Mouse (Mus musculus) C2C12 (cell line): ENCODE data around the gene Kansl1. TPM values are rescaled to one million over a fixed set of nuclear protein-coding genes. Genes with fewer than 3 reads are reported as not detected.

Experiments used
- H3K27me3 ChIP-seq: one replicate; pipeline ENCODE4 v1.6.1; 2011; ENCODE audit not compliant: control insufficient read depth, insufficient read depth, insufficient read length
- H3K36me3 ChIP-seq: one replicate; pipeline ENCODE4 v1.6.1; 2011; ENCODE audit not compliant: control insufficient read depth, insufficient read depth
- H3K4me3 ChIP-seq: one replicate; pipeline ENCODE4 v1.5.1; 2011; ENCODE audit warnings: mild to moderate bottlenecking, control low read depth; ENCODE audit not compliant: poor library complexity, insufficient read depth, severe bottlenecking
- H3K79me2 ChIP-seq: one replicate; pipeline ENCODE4 v1.6.1; 2011; ENCODE audit not compliant: control insufficient read depth, insufficient read depth
- H3K79me3 ChIP-seq: one replicate; pipeline ENCODE4 v1.6.1; 2011; ENCODE audit warnings: low read depth, control low read depth
- H3ac ChIP-seq: one replicate; pipeline ENCODE3; 2011; ENCODE audit warnings: low read depth; ENCODE audit not compliant: control insufficient read depth, insufficient read length
- CEBPB ChIP-seq: IDR thresholded peaks from one replicate; pipeline ENCODE4 v1.6.1; 2011; ENCODE audit warnings: low read depth, mild to moderate bottlenecking, control low read depth, moderate library complexity
- CTCF ChIP-seq: IDR thresholded peaks from one replicate; pipeline ENCODE4 v1.5.1; 2011; ENCODE audit not compliant: control insufficient read depth, insufficient read depth, insufficient read length
- FOSL1 ChIP-seq: IDR thresholded peaks from one replicate; pipeline ENCODE4 v1.8.0; 2011; ENCODE audit warnings: mild to moderate bottlenecking, low read length; ENCODE audit not compliant: poor library complexity, insufficient read depth, severe bottlenecking
- MAX ChIP-seq: IDR thresholded peaks from one replicate; pipeline ENCODE4 v1.6.1; 2011; ENCODE audit warnings: mild to moderate bottlenecking, control low read depth
- MYOD1 ChIP-seq: IDR thresholded peaks from one replicate; pipeline ENCODE4 v1.6.1; 2011; ENCODE audit warnings: low read depth; ENCODE audit not compliant: control insufficient read depth, insufficient read length
- MYOG ChIP-seq: IDR thresholded peaks from one replicate; pipeline ENCODE4 v1.6.1; 2011; ENCODE audit not compliant: control insufficient read depth, insufficient read length; ENCODE audit errors: extremely low read depth
- USF1 ChIP-seq: IDR thresholded peaks from one replicate; pipeline ENCODE4 v1.6.1; 2011; ENCODE audit warnings: low read depth, mild to moderate bottlenecking, control low read depth, moderate library complexity
- polyA plus RNA-seq: library from polyadenylated mRNA; unstranded; fragments of >200 nt; fragmentation: generic; extraction: Trizol; gene quantifications from one replicate; pipeline ENCODE4 v1.2.1, GENCODE M21; 2012; ENCODE audit warnings: missing spikeins

Kansl1 gene
- polyA plus RNA-seq, 1 experiment: 14.5 TPM

- H3K79me2 ChIP-seq: peaks cover 17% of the 10 kb centered on the region
- H3K4me3 ChIP-seq: no peak overlapping the region
- TF ChIP-seq MYOD1: no peak
- TF ChIP-seq FOSL1: no peak
- no peak for TF ChIP-seq MYOG
- no peak for TF ChIP-seq MAX
- no peak for TF ChIP-seq USF1
- no peak for TF ChIP-seq CEBPB
- no peak for TF ChIP-seq CTCF
- no peak overlapping the region for H3ac ChIP-seq
- peaks cover 88% of the 10 kb centered on the region for H3K36me3 ChIP-seq
- H3K27me3 ChIP-seq: no peaks in the 10 kb centered on the region
- H3K79me3 ChIP-seq: peaks cover 4% of the 10 kb centered on the region
These were observed 121.7 kb downstream of the Kansl1 start for GRCm38 (mm10) chr11:104346931-104347330.

- Histone ChIP-seq H3K79me3 (no peaks in the 10 kb centered on the region), H3K79me2 (no peaks in the 10 kb centered on the region), H3ac (no peak overlapping the region), H3K27me3 (no peaks in the 10 kb centered on the region), H3K36me3 (peaks cover 82% of the 10 kb centered on the region), H3K4me3 (no peak overlapping the region)
- no peak for TF ChIP-seq CTCF
- TF ChIP-seq MAX: no peak
- TF ChIP-seq MYOG: no peak
- no peak for TF ChIP-seq MYOD1
- TF ChIP-seq USF1: no peak
- no peak for TF ChIP-seq FOSL1
- no peak for TF ChIP-seq CEBPB
These were observed 133.7 kb downstream of the Kansl1 start for GRCm38 (mm10) chr11:104334946-104335345.

GRCm38 (mm10) chr11:104334115-104334514, 134.5 kb downstream of the Kansl1 start:
- H3K36me3 ChIP-seq: peaks cover 75% of the 10 kb centered on the region

DNA sequence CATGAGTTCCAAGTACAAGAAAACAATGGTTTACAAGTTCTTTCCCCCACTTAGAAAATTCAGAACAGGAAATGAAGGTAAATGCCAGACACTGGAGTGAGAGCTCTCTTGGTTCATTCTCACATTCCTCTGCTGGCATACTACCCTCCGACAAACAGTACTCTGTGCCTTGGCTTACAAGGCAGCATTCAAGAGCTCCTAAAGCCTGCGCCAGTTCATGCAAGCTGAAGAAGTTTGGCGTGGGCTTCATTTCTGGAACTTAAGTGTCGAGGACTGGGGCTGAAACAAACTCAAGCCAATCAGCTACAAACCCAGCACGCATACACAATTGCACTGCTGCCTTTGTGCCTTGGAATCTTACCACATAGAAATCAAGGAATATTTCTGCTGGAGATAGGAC, 136.6 kb downstream of the Kansl1 start:
- Histone ChIP-seq H3ac (no peak overlapping the region), H3K36me3 (peaks cover 55% of the 10 kb centered on the region)
- no peak for TF ChIP-seq MYOD1
- TF ChIP-seq MYOG: no peak
- no peak for TF ChIP-seq CEBPB
- TF ChIP-seq FOSL1: no peak
- TF ChIP-seq MAX: no peak
- TF ChIP-seq USF1: no peak
- no peak for TF ChIP-seq CTCF

More at GRCm38 (mm10) chr11:104334115-104334514, 134.5 kb downstream of the Kansl1 start:
- Histone ChIP-seq H3K27me3 (no peaks in the 10 kb centered on the region), H3K79me2 (no peaks in the 10 kb centered on the region), H3K79me3 (no peaks in the 10 kb centered on the region), H3ac (no peak overlapping the region), H3K4me3 (no peak overlapping the region)
- TF ChIP-seq CTCF: no peak
- no peak for TF ChIP-seq MAX
- no peak for TF ChIP-seq CEBPB
- no peak for TF ChIP-seq MYOD1
- no peak for TF ChIP-seq FOSL1
- no peak for TF ChIP-seq USF1
- no peak for TF ChIP-seq MYOG

GRCm38 (mm10) chr11:104331208-104331607, 137.5 kb downstream of the Kansl1 start:
- Histone ChIP-seq H3ac (no peak overlapping the region), H3K79me2 (no peaks in the 10 kb centered on the region), H3K27me3 (no peaks in the 10 kb centered on the region), H3K4me3 (no peak overlapping the region), H3K36me3 (peaks cover 47% of the 10 kb centered on the region), H3K79me3 (no peaks in the 10 kb centered on the region)
- TF ChIP-seq CTCF (no peak), MAX (no peak), FOSL1 (no peak), MYOD1 (no peak), CEBPB (no peak), USF1 (no peak), MYOG (no peak)

More for the DNA sequence above, 136.6 kb downstream of the Kansl1 start:
- Histone ChIP-seq H3K4me3 (no peak overlapping the region), H3K27me3 (no peaks in the 10 kb centered on the region), H3K79me2 (no peaks in the 10 kb centered on the region), H3K79me3 (no peaks in the 10 kb centered on the region)

- Histone ChIP-seq H3K79me3 (no peaks in the 10 kb centered on the region), H3ac (no peak overlapping the region), H3K79me2 (no peaks in the 10 kb centered on the region), H3K4me3 (no peak overlapping the region), H3K27me3 (no peaks in the 10 kb centered on the region), H3K36me3 (peaks cover 36% of the 10 kb centered on the region)
- TF ChIP-seq CTCF (no peak), FOSL1 (no peak), MYOG (no peak), MYOD1 (no peak), MAX (no peak), USF1 (no peak), CEBPB (no peak)
These were observed 138.5 kb downstream of the Kansl1 start for GRCm38 (mm10) chr11:104330151-104330550.
